Mouse (Mus musculus) embryonic facial prominence, embryonic 14.5 days (tissue): ENCODE data around the gene Ccdc151. TPM values are rescaled to one million over a fixed set of nuclear protein-coding genes. Genes with fewer than 3 reads are reported as not detected.

Experiments used
- ATAC-seq: fragments of 200-750 bp; cut with Nextera tagmentation; 2 replicates; pipeline ENCODE4 v1.8.0; 2017; ENCODE audit warnings: low read depth, moderate number of reproducible peaks, moderate TSS enrichment
- DNase-seq: peaks from one replicate; pipeline ENCODE4 v3.0.0-alpha.2; 2015; ENCODE audit warnings: low spot score
- H3K27ac ChIP-seq: fragments of 300-500 bp; sonication (generic); replicated peaks from 2 replicates; pipeline ENCODE4 v1.5.1; 2014; ENCODE audit warnings: low read depth, mild to moderate bottlenecking, low read length, moderate library complexity
- H3K27me3 ChIP-seq: fragments of 300-500 bp; sonication (generic); replicated peaks from 2 replicates; pipeline ENCODE4 v1.6.1; 2014; ENCODE audit warnings: low read length; ENCODE audit not compliant: control insufficient read depth, insufficient read depth
- H3K36me3 ChIP-seq: fragments of 300-500 bp; sonication (generic); 2 replicates; pipeline ENCODE4 v1.6.1; 2014; ENCODE audit warnings: low read length, mixed read lengths; ENCODE audit not compliant: control insufficient read depth, insufficient read depth
- H3K4me1 ChIP-seq: fragments of 300-500 bp; sonication (generic); 2 replicates; pipeline ENCODE4 v1.6.1; 2014; ENCODE audit warnings: antibody characterized with exemption, low read length; ENCODE audit not compliant: control insufficient read depth, insufficient read depth
- H3K4me2 ChIP-seq: fragments of 300-500 bp; sonication (generic); 2 replicates; pipeline ENCODE4 v1.6.1; 2014; ENCODE audit warnings: low read depth, mild to moderate bottlenecking, low read length, moderate library complexity, mixed read lengths
- H3K4me3 ChIP-seq: fragments of 300-500 bp; sonication (generic); 2 replicates; pipeline ENCODE4 v1.5.1; 2014; ENCODE audit warnings: low read depth, mild to moderate bottlenecking, low read length
- H3K9ac ChIP-seq: fragments of 300-500 bp; sonication (generic); 2 replicates; pipeline ENCODE4 v1.6.1; 2014; ENCODE audit warnings: low read depth, mild to moderate bottlenecking, low read length, moderate library complexity, mixed read lengths
- H3K9me3 ChIP-seq: fragments of 300-500 bp; sonication (generic); 2 replicates; pipeline ENCODE4 v1.6.1; 2016; ENCODE audit warnings: low read length; ENCODE audit not compliant: control insufficient read depth
- WGBS: fragments of 180-500 bp; shearing (Covaris S2); extraction: QIAGEN DNeasy Blood & Tissue Kit; methylation state at CpG from one replicate; pipeline ENCODE4 v1.1.7; 2014; 5-methylcytosine and 5-hydroxymethylcytosine counted together
- polyA plus RNA-seq: library from polyadenylated mRNA; unstranded; fragments of >200 nt; fragmentation: Nextera tagmentation; extraction: Ambion mirVana; gene quantifications from 2 replicates; pipeline ENCODE4 v1.2.1, GENCODE M21; 2014

Gene Ccdc151
- polyA plus RNA-seq, 1 experiment from 2014 or later, result 4.8 TPM

DNA sequence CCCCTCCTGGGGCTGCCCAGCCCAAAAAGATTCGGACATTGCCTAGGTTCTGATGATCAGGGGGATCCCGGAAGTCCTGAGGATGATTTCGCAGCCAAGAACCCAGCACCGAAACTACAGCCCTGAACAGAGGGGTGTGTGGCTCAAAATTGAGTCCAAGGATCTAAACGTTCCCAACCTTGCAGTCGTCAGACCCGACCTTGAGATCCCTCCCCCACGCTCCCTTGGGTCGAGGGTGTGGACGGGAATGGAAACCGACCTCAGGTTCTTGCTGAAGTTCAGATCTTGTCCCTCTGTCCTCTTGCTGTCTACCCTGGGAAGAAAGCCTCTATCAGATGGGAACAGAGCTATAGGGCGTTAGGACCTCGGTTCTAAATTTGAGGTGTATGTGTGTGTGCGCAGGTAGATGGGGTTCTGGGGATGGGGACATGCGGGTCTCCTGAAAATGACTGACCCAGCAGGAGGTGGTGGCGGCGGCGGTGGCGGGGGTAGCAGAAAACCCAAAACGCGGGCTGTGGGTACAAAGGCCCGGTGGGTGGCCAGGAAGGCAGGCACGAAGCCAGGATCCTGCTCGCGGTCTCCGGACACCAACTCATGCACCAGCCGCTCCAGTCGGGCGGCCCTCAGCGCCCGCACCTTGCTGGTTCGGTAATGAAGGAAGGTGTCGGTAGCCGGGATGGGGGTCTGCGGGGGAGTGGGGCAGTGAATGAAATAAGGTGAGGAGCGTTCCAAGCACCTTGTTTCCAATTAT is 14.7 kb downstream of the Ccdc151 start:
- no peak for DNase-seq

GRCm38 (mm10) chr9:21983911-21984310 is 18.5 kb downstream of the Ccdc151 start:
- Histone ChIP-seq H3K27ac (no peak overlapping the region), H3K4me2 (no peak overlapping the region), H3K9me3 (no peaks in the 10 kb centered on the region), H3K4me3 (no peak overlapping the region), H3K9ac (no peak overlapping the region), H3K4me1 (0 out of 2 replicates have a peak, but pooled peaks cover 6% of the 10 kb centered on the region), H3K27me3 (peaks cover 36% of the 10 kb centered on the region), H3K36me3 (no peaks in the 10 kb centered on the region)
- 13% methylated on average over 3 of the region's 3 CpGs for WGBS
- DNase-seq (no peak), ATAC-seq (no peak)

More for the DNA sequence above, 14.7 kb downstream of the Ccdc151 start:
- no peak for ATAC-seq
- Histone ChIP-seq H3K9me3 (no peaks in the 10 kb centered on the region), H3K27ac (no peak overlapping the region), H3K9ac (no peak overlapping the region), H3K4me3 (peak overlapping the region; percentile 39; the same call in 1 of the 2 replicates), H3K36me3 (no peaks in the 10 kb centered on the region), H3K4me1 (0 out of 2 replicates have a peak, but pooled peaks cover 14% of the 10 kb centered on the region), H3K4me2 (peak overlapping the region; percentile 56), H3K27me3 (peaks cover 75% of the 10 kb centered on the region)
- WGBS, result 8% methylated on average over 27 of the region's 36 CpGs

DNA sequence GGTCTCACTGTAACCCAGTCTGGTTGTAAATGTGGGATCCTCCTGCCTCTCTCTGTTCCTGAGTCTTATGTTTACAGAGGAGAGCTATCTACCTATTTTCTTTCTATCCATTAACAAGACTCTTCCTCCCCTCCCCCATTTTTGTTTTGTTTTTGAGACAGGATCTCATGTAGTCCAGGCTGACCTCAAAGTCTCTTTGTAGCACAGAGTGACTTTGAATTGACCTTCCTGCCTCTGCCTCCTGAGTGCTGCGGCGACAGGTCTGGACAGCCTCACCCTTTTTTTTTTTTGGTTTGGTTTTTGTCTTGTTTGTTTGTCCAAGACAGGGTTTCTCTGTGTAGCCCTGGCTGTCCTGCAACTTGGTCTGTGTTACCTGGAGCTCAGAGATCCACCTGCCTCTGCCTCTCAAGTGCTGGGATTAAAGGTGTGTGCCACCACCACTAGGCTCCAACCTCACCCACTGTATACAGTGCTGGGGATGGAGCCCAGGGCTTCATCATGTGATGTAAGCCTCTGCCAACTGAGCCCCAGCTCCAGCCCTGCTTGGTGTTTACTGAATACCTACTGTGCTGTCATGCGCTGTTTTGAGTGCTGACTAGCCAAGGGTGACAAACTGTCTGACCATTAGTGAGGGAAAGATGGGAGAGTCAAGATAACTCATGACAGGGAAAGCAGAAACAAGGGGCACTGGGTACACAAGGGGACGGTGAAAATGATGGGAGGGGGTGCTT is 23.9 kb downstream of the Ccdc151 start:
- H3K9me3 ChIP-seq, result no peaks in the 10 kb centered on the region
- ATAC-seq (no peak), DNase-seq (no peak)
- no peak overlapping the region for H3K9ac ChIP-seq
- H3K4me1 ChIP-seq, result no peaks in the 10 kb centered on the region
- H3K27me3 ChIP-seq, result no peaks in the 10 kb centered on the region
- WGBS, result 89% methylated on average over 4 of the region's 4 CpGs
- H3K4me2 ChIP-seq, result no peak overlapping the region
- no peak overlapping the region for H3K4me3 ChIP-seq
- H3K27ac ChIP-seq, result no peak overlapping the region
- no peaks in the 10 kb centered on the region for H3K36me3 ChIP-seq

GRCm38 (mm10) chr9:21977972-21978371 is 24.5 kb downstream of the Ccdc151 start:
- H3K27ac ChIP-seq, result no peak overlapping the region
- no peak for DNase-seq
- H3K4me3 ChIP-seq, result no peak overlapping the region
- H3K9ac ChIP-seq, result no peak overlapping the region
- H3K4me1 ChIP-seq, result no peaks in the 10 kb centered on the region
- no peaks in the 10 kb centered on the region for H3K9me3 ChIP-seq
- no peak; the same call in 1 of the 2 replicates for ATAC-seq
- 18% methylated on average over 2 of the region's 2 CpGs for WGBS
- H3K4me2 ChIP-seq, result no peak overlapping the region
- no peaks in the 10 kb centered on the region for H3K27me3 ChIP-seq
- no peaks in the 10 kb centered on the region for H3K36me3 ChIP-seq

- DNase-seq, result no peak
- no peak for ATAC-seq
- Histone ChIP-seq H3K27ac (no peak overlapping the region), H3K9ac (no peak overlapping the region), H3K9me3 (no peaks in the 10 kb centered on the region), H3K4me1 (no peaks in the 10 kb centered on the region), H3K36me3 (no peaks in the 10 kb centered on the region), H3K27me3 (no peaks in the 10 kb centered on the region), H3K4me3 (no peak overlapping the region), H3K4me2 (no peak overlapping the region)
- 78% methylated on average over 5 of the region's 5 CpGs for WGBS
Observed at GRCm38 (mm10) chr9:21977331-21977730, 25.1 kb downstream of the Ccdc151 start.

DNA sequence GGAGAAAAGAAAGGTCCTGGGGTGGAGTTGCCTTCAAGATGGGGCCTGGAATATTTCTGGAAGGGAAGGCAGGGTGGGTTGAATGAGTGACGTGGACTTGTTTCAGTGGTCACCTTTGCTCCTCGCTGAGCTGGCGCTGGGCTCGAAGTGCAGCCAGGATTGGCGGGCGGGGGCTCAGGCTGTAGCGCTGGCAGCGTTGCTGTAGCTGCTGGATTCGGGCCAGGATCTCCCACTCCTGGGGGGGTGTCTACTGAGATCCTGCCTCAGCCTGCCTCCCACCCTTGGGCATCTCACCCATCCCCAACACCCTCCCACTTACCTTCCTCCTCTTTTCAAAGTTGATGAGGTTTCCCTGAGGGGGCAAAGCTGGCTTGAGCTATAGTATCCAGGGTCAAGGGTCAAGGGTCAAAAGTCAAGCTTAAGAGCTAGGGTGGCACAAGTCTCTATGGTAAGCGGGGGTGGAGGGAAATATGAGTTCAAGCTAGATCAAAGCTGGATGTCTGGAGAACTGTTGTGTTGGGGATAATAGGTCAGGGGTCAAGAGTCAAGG is 25.7 kb downstream of the Ccdc151 start:
- H3K4me3 ChIP-seq, result no peak overlapping the region
- H3K36me3 ChIP-seq, result no peaks in the 10 kb centered on the region
- no peak overlapping the region for H3K27ac ChIP-seq
- H3K4me1 ChIP-seq, result no peaks in the 10 kb centered on the region
- H3K4me2 ChIP-seq, result no peak overlapping the region
- no peak for ATAC-seq
- H3K27me3 ChIP-seq, result no peaks in the 10 kb centered on the region
- no peaks in the 10 kb centered on the region for H3K9me3 ChIP-seq
- DNase-seq, result no peak
- 72% methylated on average over 10 of the region's 10 CpGs for whole genome bisulfite sequencing
- H3K9ac ChIP-seq, result no peak overlapping the region

GRCm38 (mm10) chr9:21969304-21969703 is 33.1 kb downstream of the Ccdc151 start:
- Histone ChIP-seq H3K4me2 (no peak overlapping the region), H3K27ac (no peak overlapping the region), H3K4me1 (no peaks in the 10 kb centered on the region), H3K9ac (no peak overlapping the region), H3K36me3 (no peaks in the 10 kb centered on the region), H3K9me3 (no peaks in the 10 kb centered on the region), H3K27me3 (no peaks in the 10 kb centered on the region), H3K4me3 (no peak overlapping the region)
- DNase-seq (no peak), ATAC-seq (no peak)
- WGBS, result 89% methylated on average over 4 of the region's 4 CpGs

DNA sequence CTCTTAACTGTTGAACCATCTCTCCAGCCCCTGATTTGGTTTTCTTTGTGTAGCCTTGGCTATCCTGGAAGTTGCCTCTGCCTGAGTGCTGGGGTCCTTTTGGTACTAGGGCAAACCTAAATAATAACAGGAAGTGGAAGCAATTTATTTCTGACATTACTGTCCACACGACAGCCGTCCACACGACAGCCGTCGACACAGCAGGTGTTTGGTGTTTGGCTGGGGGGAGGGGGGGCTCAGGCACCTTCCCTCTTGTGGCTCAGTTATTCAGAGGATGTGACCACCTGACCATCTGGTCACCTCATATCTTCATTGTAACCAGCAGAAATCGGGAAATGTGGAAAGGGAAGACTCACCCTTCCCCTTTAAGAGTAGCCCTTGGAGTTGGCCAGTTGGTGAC is 33.6 kb downstream of the Ccdc151 start:
- Histone ChIP-seq H3K9me3 (no peaks in the 10 kb centered on the region), H3K4me1 (no peaks in the 10 kb centered on the region), H3K4me2 (no peak overlapping the region), H3K27ac (no peak overlapping the region), H3K27me3 (0 out of 2 replicates have a peak, but pooled peaks cover 2% of the 10 kb centered on the region), H3K4me3 (no peak overlapping the region), H3K36me3 (no peaks in the 10 kb centered on the region), H3K9ac (no peak overlapping the region)
- 58% methylated on average over 6 of the region's 6 CpGs for WGBS
- no peak for ATAC-seq
- DNase-seq, result no peak
